Mouse (Mus musculus): ENCODE results near the gene Cep97. TPM values are rescaled to one million over a fixed set of nuclear protein-coding genes. Genes with fewer than 3 reads are reported as not detected.
A peak's percentile ranks its signal among the peaks of the same experiment; 100 is the strongest.

The Cep97 gene
- polyA plus RNA-seq, 1 experiment, result 11.5 TPM

GRCm38 (mm10) chr16:55938761-55939160 lies 4.1 kb upstream of the Cep97 start:
- DNase-seq (ENCODE audit: low read depth), result no peak
- TF ChIP-seq POLR2A (IDR thresholded peaks at IDR 0.05; ENCODE audit: borderline replicate concordance, extremely low read depth, insufficient read depth, insufficient read length, poor library complexity, severe bottlenecking), result no peak
- TF ChIP-seq CTCF (IDR thresholded peaks at IDR 0.05; ENCODE audit: borderline replicate concordance, extremely low read depth, insufficient read depth, insufficient read length), result no peak

- TF ChIP-seq CTCF (IDR thresholded peaks at IDR 0.05; ENCODE audit: borderline replicate concordance, extremely low read depth, insufficient read depth, insufficient read length) (no peak), POLR2A (IDR thresholded peaks at IDR 0.05; ENCODE audit: borderline replicate concordance, extremely low read depth, insufficient read depth, insufficient read length, poor library complexity, severe bottlenecking) (no peak)
- peak; percentile 70 for DNase-seq (ENCODE audit: low read depth)
Measured at GRCm38 (mm10) chr16:55933681-55934343, 843 bp downstream of the Cep97 start.

GRCm38 (mm10) chr16:55924010-55924409 lies 10.6 kb downstream of the Cep97 start:
- DNase-seq (ENCODE audit: low read depth), result no peak

GRCm38 (mm10) chr16:55922079-55922478 lies 12.6 kb downstream of the Cep97 start:
- DNase-seq (ENCODE audit: low read depth), result no peak
- TF ChIP-seq CTCF (IDR thresholded peaks at IDR 0.05; ENCODE audit: borderline replicate concordance, extremely low read depth, insufficient read depth, insufficient read length) (no peak), POLR2A (IDR thresholded peaks at IDR 0.05; ENCODE audit: borderline replicate concordance, extremely low read depth, insufficient read depth, insufficient read length, poor library complexity, severe bottlenecking) (no peak)

More at GRCm38 (mm10) chr16:55924010-55924409, 10.6 kb downstream of the Cep97 start:
- TF ChIP-seq CTCF (IDR thresholded peaks at IDR 0.05; ENCODE audit: borderline replicate concordance, extremely low read depth, insufficient read depth, insufficient read length) (no peak), POLR2A (IDR thresholded peaks at IDR 0.05; ENCODE audit: borderline replicate concordance, extremely low read depth, insufficient read depth, insufficient read length, poor library complexity, severe bottlenecking) (no peak)

- no peak for DNase-seq (ENCODE audit: low read depth)
- TF ChIP-seq POLR2A (IDR thresholded peaks at IDR 0.05; ENCODE audit: borderline replicate concordance, extremely low read depth, insufficient read depth, insufficient read length, poor library complexity, severe bottlenecking) (no peak), CTCF (IDR thresholded peaks at IDR 0.05; ENCODE audit: borderline replicate concordance, extremely low read depth, insufficient read depth, insufficient read length) (no peak)
Measured at GRCm38 (mm10) chr16:55914716-55915115, 19.9 kb downstream of the Cep97 start.

- no peak for TF ChIP-seq CTCF (IDR thresholded peaks at IDR 0.05; ENCODE audit: borderline replicate concordance, extremely low read depth, insufficient read depth, insufficient read length)
- no peak for TF ChIP-seq POLR2A (IDR thresholded peaks at IDR 0.05; ENCODE audit: borderline replicate concordance, extremely low read depth, insufficient read depth, insufficient read length, poor library complexity, severe bottlenecking)
- DNase-seq (ENCODE audit: low read depth), result no peak
Measured at GRCm38 (mm10) chr16:55910208-55910793, 24.4 kb downstream of the Cep97 start.

GRCm38 (mm10) chr16:55906928-55907679 lies 27.6 kb downstream of the Cep97 start:
- TF ChIP-seq CTCF (IDR thresholded peaks at IDR 0.05; ENCODE audit: borderline replicate concordance, extremely low read depth, insufficient read depth, insufficient read length), result no peak
- TF ChIP-seq POLR2A (IDR thresholded peaks at IDR 0.05; ENCODE audit: borderline replicate concordance, extremely low read depth, insufficient read depth, insufficient read length, poor library complexity, severe bottlenecking), result no peak

GRCm38 (mm10) chr16:55905370-55905769 lies 29.3 kb downstream of the Cep97 start:
- no peak for TF ChIP-seq CTCF (IDR thresholded peaks at IDR 0.05; ENCODE audit: borderline replicate concordance, extremely low read depth, insufficient read depth, insufficient read length)
- TF ChIP-seq POLR2A (IDR thresholded peaks at IDR 0.05; ENCODE audit: borderline replicate concordance, extremely low read depth, insufficient read depth, insufficient read length, poor library complexity, severe bottlenecking), result no peak
- no peak for DNase-seq (ENCODE audit: low read depth)

More at GRCm38 (mm10) chr16:55906928-55907679, 27.6 kb downstream of the Cep97 start:
- no peak for DNase-seq (ENCODE audit: low read depth)

GRCm38 (mm10) chr16:55901839-55902756 lies 32.6 kb downstream of the Cep97 start:
- DNase-seq (ENCODE audit: low read depth), result no peak
- TF ChIP-seq CTCF (IDR thresholded peaks at IDR 0.05; ENCODE audit: borderline replicate concordance, extremely low read depth, insufficient read depth, insufficient read length), result no peak
- TF ChIP-seq POLR2A (IDR thresholded peaks at IDR 0.05; ENCODE audit: borderline replicate concordance, extremely low read depth, insufficient read depth, insufficient read length, poor library complexity, severe bottlenecking), result no peak

GRCm38 (mm10) chr16:55898385-55899002 lies 36.2 kb downstream of the Cep97 start:
- DNase-seq (ENCODE audit: low read depth), result peak; percentile 19
- TF ChIP-seq POLR2A (IDR thresholded peaks at IDR 0.05; ENCODE audit: borderline replicate concordance, extremely low read depth, insufficient read depth, insufficient read length, poor library complexity, severe bottlenecking) (no peak), CTCF (IDR thresholded peaks at IDR 0.05; ENCODE audit: borderline replicate concordance, extremely low read depth, insufficient read depth, insufficient read length) (no peak)

Measured in brain, embryonic 14.5 days (tissue).